Mouse (Mus musculus): ENCODE measurements around the gene Ntm. TPM values are rescaled to one million over a fixed set of nuclear protein-coding genes. Genes with fewer than 3 reads are reported as not detected.
A peak's percentile ranks its signal among the peaks of the same experiment; 100 is the strongest.

Ntm gene
- total and polyA plus RNA-seq, 3 experiments = not detected

DNA sequence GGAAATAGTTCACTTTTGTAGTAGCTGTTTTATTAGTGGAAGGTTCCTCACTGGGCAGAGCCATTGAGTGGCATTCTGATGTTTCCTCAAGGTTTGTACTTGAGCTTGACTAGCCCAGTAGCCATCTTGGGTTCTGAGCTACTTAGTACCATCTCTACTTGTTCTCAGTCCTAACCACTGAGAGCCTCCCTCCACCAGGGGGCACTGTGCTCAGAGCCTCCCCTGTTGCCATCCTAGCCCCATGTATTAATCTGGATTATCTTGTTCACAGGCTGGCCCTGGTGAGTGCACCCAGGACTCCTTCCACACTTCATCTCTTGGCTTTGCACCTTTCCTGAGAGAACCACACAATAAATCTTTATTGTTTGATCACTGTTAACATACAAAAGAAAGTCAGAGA lies 555.0 kb downstream of the Ntm start:
- Histone ChIP-seq H3K9ac (ENCODE audit: control insufficient read depth, low read depth, low read length, poor library complexity, severe bottlenecking) (no peak overlapping the region), H3K4me1 (ENCODE audit: control insufficient read depth in 1 of 2, insufficient read depth in 2 of 2, low read length in 2 of 2) (no peaks in the 10 kb centered on the region), H3K36me3 (ENCODE audit: control insufficient read depth in 1 of 2, insufficient read depth in 2 of 2, low read length in 2 of 2) (no peaks in the 10 kb centered on the region), H3K9me3 (replicated peaks; ENCODE audit: insufficient read depth, low read length) (no peaks in the 10 kb centered on the region), H3K27ac (ENCODE audit: control insufficient read depth, low read depth, low read length) (no peak overlapping the region), H3K4me3 (ENCODE audit: control insufficient read depth in 1 of 2, insufficient read depth in 1 of 2, low read depth in 2 of 2, low read length in 2 of 2) (no peak overlapping the region), H3K27me3 (ENCODE audit: control insufficient read depth in 1 of 2, insufficient read depth in 2 of 2, low read length in 2 of 2) (no peaks in the 10 kb centered on the region), H3K79me2 (ENCODE audit: control insufficient read depth, insufficient read depth, low read length, poor library complexity) (no peaks in the 10 kb centered on the region)
- TF ChIP-seq CTCF (IDR thresholded peaks at IDR 0.05 in 2 of 3, conservative IDR thresholded peaks at IDR 0.05 in 1 of 3; ENCODE audit: control insufficient read depth in 1 of 3, insufficient read depth in 1 of 3, low read depth in 2 of 3, low read length in 3 of 3, poor library complexity in 1 of 3, severe bottlenecking in 1 of 3) (peak; percentile 19 to 38 (median 24); a peak in 4 of 6 replicates), ZNF384 (IDR thresholded peaks at IDR 0.05; ENCODE audit: low read depth, low read length) (no peak)
- peak; percentile 11 for DNase-seq (ENCODE audit: low read depth, low spot score)

- Histone ChIP-seq H3K27me3 (ENCODE audit: control insufficient read depth in 1 of 2, insufficient read depth in 2 of 2, low read length in 2 of 2) (no peaks in the 10 kb centered on the region), H3K4me1 (ENCODE audit: control insufficient read depth in 1 of 2, insufficient read depth in 2 of 2, low read length in 2 of 2) (no peaks in the 10 kb centered on the region), H3K36me3 (ENCODE audit: control insufficient read depth in 1 of 2, insufficient read depth in 2 of 2, low read length in 2 of 2) (no peaks in the 10 kb centered on the region), H3K9ac (ENCODE audit: control insufficient read depth, low read depth, low read length, poor library complexity, severe bottlenecking) (no peak overlapping the region), H3K27ac (ENCODE audit: control insufficient read depth, low read depth, low read length) (no peak overlapping the region), H3K4me3 (ENCODE audit: control insufficient read depth in 1 of 2, insufficient read depth in 1 of 2, low read depth in 2 of 2, low read length in 2 of 2) (no peak overlapping the region), H3K9me3 (replicated peaks; ENCODE audit: insufficient read depth, low read length) (no peaks in the 10 kb centered on the region), H3K79me2 (ENCODE audit: control insufficient read depth, insufficient read depth, low read length, poor library complexity) (no peaks in the 10 kb centered on the region)
- no peak for DNase-seq (ENCODE audit: low read depth, low spot score)
- TF ChIP-seq ZKSCAN1 (IDR thresholded peaks at IDR 0.05; ENCODE audit: low read depth, low read length) = no peak
Observed at GRCm38 (mm10) chr9:29406973-29407372, 556.0 kb downstream of the Ntm start.

- no peak overlapping the region for H3K4me3 ChIP-seq (ENCODE audit: control insufficient read depth in 1 of 2, insufficient read depth in 1 of 2, low read depth in 2 of 2, low read length in 2 of 2)
- TF ChIP-seq EP300 (IDR thresholded peaks at IDR 0.05; ENCODE audit: low read depth in 1 of 2, low read length in 2 of 2) (no peak), POLR2AphosphoS5 (IDR thresholded peaks at IDR 0.05; ENCODE audit: borderline replicate concordance, low read depth, low read length) (no peak), RCOR1 (IDR thresholded peaks at IDR 0.05; ENCODE audit: low read depth, low read length) (no peak), USF1 (IDR thresholded peaks at IDR 0.05; ENCODE audit: low read depth, low read length) (no peak), MEF2A (IDR thresholded peaks at IDR 0.05; ENCODE audit: extremely low read depth, insufficient replicate concordance, low read depth, low read length, poor library complexity, severe bottlenecking) (no peak), CHD2 (IDR thresholded peaks at IDR 0.05; ENCODE audit: low read length) (no peak), HCFC1 (IDR thresholded peaks at IDR 0.05; ENCODE audit: low read depth, low read length) (no peak), ELF1 (IDR thresholded peaks at IDR 0.05; ENCODE audit: low read depth, low read length) (no peak), CHD1 (IDR thresholded peaks at IDR 0.05; ENCODE audit: low read depth, low read length) (no peak), MAFK (IDR thresholded peaks at IDR 0.05; ENCODE audit: borderline replicate concordance, low read depth, low read length) (no peak), CTCF (IDR thresholded peaks at IDR 0.05 in 2 of 3, conservative IDR thresholded peaks at IDR 0.05 in 1 of 3; ENCODE audit: control insufficient read depth in 1 of 3, insufficient read depth in 1 of 3, low read depth in 2 of 3, low read length in 3 of 3, poor library complexity in 1 of 3, severe bottlenecking in 1 of 3) (no peak), POLR2AphosphoS2 (IDR thresholded peaks at IDR 0.05; ENCODE audit: low read length) (no peak), MAX (IDR thresholded peaks at IDR 0.05; ENCODE audit: low read length) (no peak), SIN3A (IDR thresholded peaks at IDR 0.05; ENCODE audit: low read length) (no peak), ZNF384 (IDR thresholded peaks at IDR 0.05; ENCODE audit: low read depth, low read length) (no peak), MXI1 (IDR thresholded peaks at IDR 0.05; ENCODE audit: low read depth, low read length) (no peak), GATA1 (IDR thresholded peaks at IDR 0.05; ENCODE audit: low read depth, low read length) (no peak), KAT2A (conservative IDR thresholded peaks at IDR 0.05; ENCODE audit: low read depth, low read length) (no peak), ZKSCAN1 (IDR thresholded peaks at IDR 0.05; ENCODE audit: low read depth, low read length) (no peak)
- no peak overlapping the region for H3K27ac ChIP-seq (ENCODE audit: control insufficient read depth, low read depth, low read length)
- no peaks in the 10 kb centered on the region for H3K36me3 ChIP-seq (ENCODE audit: control insufficient read depth in 1 of 2, insufficient read depth in 2 of 2, low read length in 2 of 2)
- H3K27me3 ChIP-seq (ENCODE audit: control insufficient read depth in 1 of 2, insufficient read depth in 2 of 2, low read length in 2 of 2) = no peaks in the 10 kb centered on the region
- no peaks in the 10 kb centered on the region for H3K4me1 ChIP-seq (ENCODE audit: control insufficient read depth in 1 of 2, insufficient read depth in 2 of 2, low read length in 2 of 2)
- no peak for DNase-seq (ENCODE audit: low read depth, low spot score)
- no peaks in the 10 kb centered on the region for H3K9me3 ChIP-seq (replicated peaks; ENCODE audit: insufficient read depth, low read length)
- no peak overlapping the region for H3K9ac ChIP-seq (ENCODE audit: control insufficient read depth, low read depth, low read length, poor library complexity, severe bottlenecking)
- H3K79me2 ChIP-seq (ENCODE audit: control insufficient read depth, insufficient read depth, low read length, poor library complexity) = no peaks in the 10 kb centered on the region
Observed at GRCm38 (mm10) chr9:29406046-29406445, 556.9 kb downstream of the Ntm start.

Data from MEL (cell line).